Mouse (Mus musculus): Measurements from ENCODE around the gene Mical2.
A peak's percentile ranks its signal among the peaks of the same experiment; 100 is the strongest.

Mical2 gene

GRCm38 (mm10) chr7:112212921-112213721, 12.5 kb upstream of the Mical2 start:
- DNase-seq, result peak; percentile 92 to 95

- DNase-seq, result no peak
Measured at GRCm38 (mm10) chr7:112215871-112216270, 9.8 kb upstream of the Mical2 start.

- DNase-seq, result peak in 1 of 2 experiments; percentile 68
Measured at GRCm38 (mm10) chr7:112216720-112217119, 8.9 kb upstream of the Mical2 start.

- DNase-seq, result peak; percentile 81 to 88
Measured at GRCm38 (mm10) chr7:112217208-112217607, 8.4 kb upstream of the Mical2 start.

GRCm38 (mm10) chr7:112222733-112223524, 2.7 kb upstream of the Mical2 start:
- no peak for DNase-seq

- no peak for DNase-seq
Measured at GRCm38 (mm10) chr7:112224854-112225253, 802 bp upstream of the Mical2 start.

GRCm38 (mm10) chr7:112226446-112227265, 1.0 kb downstream of the Mical2 start:
- peak; percentile 83 to 87 for DNase-seq

- DNase-seq, result no peak
Measured at GRCm38 (mm10) chr7:112227266-112227562, 1.6 kb downstream of the Mical2 start.

GRCm38 (mm10) chr7:112228827-112229498, 3.3 kb downstream of the Mical2 start:
- DNase-seq, result no peak

GRCm38 (mm10) chr7:112231731-112232130, 6.1 kb downstream of the Mical2 start:
- DNase-seq, result peak; percentile 74 to 81

- DNase-seq, result peak; percentile 46 to 69
Measured at GRCm38 (mm10) chr7:112233345-112234005, 7.8 kb downstream of the Mical2 start.

- DNase-seq, result no peak
Measured at GRCm38 (mm10) chr7:112234410-112234809, 8.8 kb downstream of the Mical2 start.

GRCm38 (mm10) chr7:112235493-112235892, 9.8 kb downstream of the Mical2 start:
- DNase-seq, result no peak

- DNase-seq, result no peak
Measured at GRCm38 (mm10) chr7:112237211-112237610, 11.6 kb downstream of the Mical2 start.

- DNase-seq, result peak; percentile 49 to 74
Measured at GRCm38 (mm10) chr7:112237868-112238267, 12.2 kb downstream of the Mical2 start.

GRCm38 (mm10) chr7:112238768-112239728, 13.4 kb downstream of the Mical2 start:
- peak; percentile 88 to 93 for DNase-seq

- no peak for DNase-seq
Measured at GRCm38 (mm10) chr7:112240748-112241147, 15.1 kb downstream of the Mical2 start.

GRCm38 (mm10) chr7:112241211-112241944, 15.7 kb downstream of the Mical2 start:
- DNase-seq, result no peak

- no peak for DNase-seq
Measured at GRCm38 (mm10) chr7:112241945-112242329, 16.3 kb downstream of the Mical2 start.

- DNase-seq, result no peak
Measured at GRCm38 (mm10) chr7:112242587-112242986, 16.9 kb downstream of the Mical2 start.

Measured in lung, adult 18-20 months (tissue).